Comparison of ENCODE assay signal across 8 mouse cellular contexts in the genomic region with DNA sequence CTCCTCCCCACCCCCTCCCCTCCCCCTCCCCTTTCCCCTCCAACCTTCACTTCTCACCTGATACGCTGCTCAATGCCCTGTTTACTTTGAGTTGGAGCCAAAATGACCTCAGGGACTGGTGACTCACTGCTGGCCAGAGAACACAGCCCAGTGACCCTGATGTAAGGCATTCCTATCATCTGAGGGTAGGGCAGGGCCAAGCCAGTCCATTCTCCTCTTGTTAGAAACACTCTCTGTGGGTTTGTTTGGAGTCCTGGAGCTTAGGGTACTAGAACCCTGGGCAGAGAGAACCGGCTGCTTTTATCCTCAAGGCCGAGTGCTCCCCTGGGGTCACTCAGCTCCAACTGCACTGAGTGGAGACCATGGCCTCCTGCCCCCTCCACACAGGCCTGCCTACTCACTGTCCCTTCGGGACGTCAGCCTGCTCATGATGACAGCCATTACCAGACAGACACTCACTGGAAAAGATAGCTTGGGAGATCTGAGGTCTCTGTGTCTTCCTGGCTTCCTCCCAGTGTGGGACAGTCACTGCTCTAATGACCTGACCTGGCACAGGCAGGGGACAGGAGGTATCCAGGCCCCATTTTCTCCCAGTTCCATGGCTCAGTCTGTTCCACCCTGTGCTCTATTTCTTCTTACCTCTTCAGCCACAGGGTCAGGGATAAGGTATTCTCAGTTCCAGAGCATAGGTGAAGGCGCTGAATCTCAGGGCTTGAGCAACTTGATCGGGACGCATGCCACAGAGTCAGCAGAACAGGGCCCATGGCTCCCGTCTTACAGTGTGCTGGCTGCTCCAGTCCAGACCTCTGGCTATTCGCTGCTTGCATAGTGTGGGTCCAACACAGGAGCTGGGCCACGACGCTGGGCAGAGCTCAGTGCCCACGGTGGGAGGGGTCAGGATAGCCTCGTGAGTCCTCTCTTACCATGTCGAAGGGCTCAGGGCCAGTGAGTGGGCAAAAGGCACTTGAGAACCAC.
DNase-seq lines count a peak whose midpoint lies in the region; ATAC-seq and TF ChIP-seq lines count a peak whose summit lies in the region.

No protein-coding gene starts in this region.

- peak overlapping the region; percentile 33; the same call in 1 of the 2 replicates for H3K9ac ChIP-seq in heart, embryonic 13.5 days

- no peaks in the 10 kb centered on the region for H3K36me3 ChIP-seq in heart, embryonic 13.5 days

- H3K4me2 ChIP-seq in heart, embryonic 13.5 days, result no peak overlapping the region

- H3K4me3 ChIP-seq in cerebellum, adult 2 months (replicated peaks; ENCODE audit: insufficient read depth, low read depth, low read length), result no peak overlapping the region
- H3K4me3 ChIP-seq in heart, embryonic 13.5 days, result no peak overlapping the region

- TF ChIP-seq POLR2A in cerebellum, adult 2 months (IDR thresholded peaks at IDR 0.05; ENCODE audit: borderline replicate concordance, insufficient read depth, low read length), result no peak

- 78% methylated on average over 15 of the region's 15 CpGs for WGBS in cerebellum, adult 2 months
- 50% methylated on average over 15 of the region's 15 CpGs for WGBS in heart, embryonic 13.5 days

- no peaks in the 10 kb centered on the region for H3K9me3 ChIP-seq in heart, embryonic 13.5 days

- DNase-seq in cerebellum, adult 2 months, result peak in 1 of 2 experiments; percentile 23
- DNase-seq in cerebellum, postnatal 36 days, result no peak
- DNase-seq in NIH3T3 (ENCODE audit: low read depth), result peak; percentile 92
- DNase-seq in kidney, postnatal 4 days, result peak; percentile 50 to 62
- DNase-seq in skeletal muscle tissue, adult 2 months (ENCODE audit: low read depth, low spot score), result peak; percentile 49
- DNase-seq in left cerebral cortex, postnatal 4 days, result no peak
- no peak for DNase-seq in left cerebral cortex, adult 11 months (ENCODE audit: low spot score)

- intact Hi-C loops in left cerebral cortex, postnatal 4 days (cut with DNase I), result no loop called here

- peaks cover 2% of the 10 kb centered on the region for H3K4me1 ChIP-seq in cerebellum, adult 2 months (ENCODE audit: control insufficient read depth, insufficient read depth, low read length)
- peaks cover 58% of the 10 kb centered on the region for H3K4me1 ChIP-seq in heart, embryonic 13.5 days

- no peaks in the 10 kb centered on the region for H3K27me3 ChIP-seq in cerebellum, adult 2 months (ENCODE audit: control insufficient read depth, insufficient read depth, low read length)
- H3K27me3 ChIP-seq in heart, embryonic 13.5 days (replicated peaks), result no peaks in the 10 kb centered on the region

- H3K27ac ChIP-seq in cerebellum, adult 2 months (ENCODE audit: insufficient read depth, low read length), result peak overlapping the region; percentile 26; the same call in 1 of the 2 replicates
- H3K27ac ChIP-seq in heart, embryonic 13.5 days (replicated peaks), result peak overlapping the region; percentile 91

- peak; percentile 71 for ATAC-seq in heart, embryonic 13.5 days (ENCODE audit: extremely low read depth, insufficient number of reproducible peaks, low FRiP score, low TSS enrichment)

- no peak for TF ChIP-seq CTCF in cerebellum, adult 2 months (IDR thresholded peaks at IDR 0.05; ENCODE audit: borderline replicate concordance, insufficient read depth, low read depth, low read length)

Comparison
In these comparisons a context has a peak if more than half of its experiments do, and no peak if none do; other contexts are left out.
1. DNase-seq: peak in NIH3T3 (single experiment), kidney, postnatal 4 days (2 of 2) and skeletal muscle tissue, adult 2 months (single experiment); none in cerebellum, postnatal 36 days (0 of 2), left cerebral cortex, postnatal 4 days (single experiment) and left cerebral cortex, adult 11 months (single experiment).